Mouse (Mus musculus) heart, embryonic 11.5 days (tissue): ENCODE results near the gene Slc4a4. TPM values are rescaled to one million over a fixed set of nuclear protein-coding genes. Genes with fewer than 3 reads are reported as not detected.

Experiments
- ATAC-seq: fragments of 200-750 bp; cut with Nextera tagmentation; replicated peaks from 2 replicates; pipeline ENCODE4 v1.8.0; 2017; ENCODE audit warnings: moderate library complexity; ENCODE audit not compliant: insufficient number of reproducible peaks, low FRiP score, low TSS enrichment
- H3K27ac ChIP-seq: fragments of 300-500 bp; sonication (generic); 2 replicates; pipeline ENCODE4 v1.5.1; 2014; ENCODE audit warnings: mild to moderate bottlenecking, low read depth, low read length
- H3K27me3 ChIP-seq: fragments of 300-500 bp; sonication (generic); 2 replicates; pipeline ENCODE4 v1.6.1; 2014; ENCODE audit warnings: mild to moderate bottlenecking, low read length, mixed read lengths; ENCODE audit not compliant: control insufficient read depth, insufficient read depth
- H3K36me3 ChIP-seq: fragments of 300-500 bp; sonication (generic); 2 replicates; pipeline ENCODE4 v1.6.1; 2014; ENCODE audit warnings: mild to moderate bottlenecking, low read length, moderate library complexity, mixed read lengths; ENCODE audit not compliant: control insufficient read depth, insufficient read depth
- H3K4me1 ChIP-seq: fragments of 300-500 bp; sonication (generic); 2 replicates; pipeline ENCODE4 v1.6.1; 2014; ENCODE audit warnings: low read length; ENCODE audit not compliant: control insufficient read depth, insufficient read depth
- H3K4me2 ChIP-seq: fragments of 300-500 bp; sonication (generic); 2 replicates; pipeline ENCODE4 v1.6.1; 2014; ENCODE audit warnings: mild to moderate bottlenecking, moderate library complexity
- H3K4me3 ChIP-seq: fragments of 300-500 bp; sonication (generic); 2 replicates; pipeline ENCODE4 v1.5.1; 2014; ENCODE audit warnings: low read depth, low read length
- H3K9ac ChIP-seq: fragments of 300-500 bp; sonication (generic); 2 replicates; pipeline ENCODE4 v1.6.1; 2014; ENCODE audit warnings: mild to moderate bottlenecking, low read depth, low read length, moderate library complexity
- H3K9me3 ChIP-seq: fragments of 300-500 bp; sonication (generic); replicated peaks from 2 replicates; pipeline ENCODE4 v1.6.1; 2016; ENCODE audit warnings: low read length; ENCODE audit not compliant: control insufficient read depth
- WGBS: fragments of 180-500 bp; shearing (Covaris S2); extraction: QIAGEN DNeasy Blood & Tissue Kit; methylation state at CpG from one replicate; pipeline ENCODE4 v1.1.7; 2014; ENCODE audit not compliant: insufficient replicate concordance; 5-methylcytosine and 5-hydroxymethylcytosine counted together
- polyA plus RNA-seq: library from polyadenylated mRNA; unstranded; fragments of >200 nt; fragmentation: Nextera tagmentation; extraction: Ambion mirVana; gene quantifications from 2 replicates; pipeline ENCODE4 v1.2.1, GENCODE M21; 2014

Slc4a4 gene
- polyA plus RNA-seq, 1 experiment from 2014 or later: 3.4 TPM

DNA sequence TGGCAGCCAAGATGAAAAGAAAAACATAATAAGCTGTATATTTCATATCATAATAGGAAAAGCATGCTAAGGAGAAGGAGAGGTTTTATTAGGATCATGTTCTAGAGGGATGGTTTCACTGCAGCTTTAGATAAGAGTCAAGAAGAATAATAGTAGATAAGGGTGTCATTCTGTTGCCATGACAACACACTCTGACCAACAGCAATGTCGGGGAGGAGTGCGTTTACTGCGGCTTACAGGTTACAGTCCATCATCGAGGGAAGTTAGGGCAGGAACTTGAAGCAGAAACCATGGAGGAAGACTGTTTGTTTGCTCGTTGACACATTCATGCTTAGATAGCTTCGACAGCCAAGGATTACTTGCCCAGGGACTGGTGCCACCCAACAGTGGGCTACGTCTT, 85.7 kb downstream of the Slc4a4 start:
- WGBS: 41% methylated on average over 7 of the region's 7 CpGs
- Histone ChIP-seq H3K4me2 (no peak overlapping the region), H3K27ac (no peak overlapping the region), H3K9me3 (no peaks in the 10 kb centered on the region), H3K9ac (no peak overlapping the region), H3K4me3 (no peak overlapping the region), H3K36me3 (no peaks in the 10 kb centered on the region), H3K4me1 (peaks cover 4% of the 10 kb centered on the region; the same call in 1 of the 2 replicates), H3K27me3 (no peaks in the 10 kb centered on the region)
- ATAC-seq: no peak

DNA sequence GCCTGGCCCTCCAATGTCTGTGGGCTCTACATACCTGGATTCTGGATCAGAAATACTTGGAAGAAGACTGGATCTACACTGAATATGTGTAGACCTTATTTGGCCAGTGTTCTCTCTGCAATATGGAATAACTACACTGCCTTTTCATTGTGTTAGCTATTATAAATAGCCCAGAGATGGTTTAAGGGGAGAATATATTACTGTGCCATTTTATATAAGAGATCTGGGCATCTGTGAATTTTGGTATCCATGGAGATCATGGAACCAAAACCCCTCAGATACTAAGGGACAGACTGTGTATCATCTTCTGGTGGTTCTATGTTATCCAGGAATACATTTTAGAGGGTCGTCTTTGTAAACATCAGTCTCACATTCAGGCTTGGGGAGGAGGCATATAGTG, 86.5 kb downstream of the Slc4a4 start:
- Histone ChIP-seq H3K27me3 (no peaks in the 10 kb centered on the region), H3K9ac (no peak overlapping the region), H3K4me3 (no peak overlapping the region), H3K4me1 (peaks cover 4% of the 10 kb centered on the region; the same call in 1 of the 2 replicates), H3K4me2 (no peak overlapping the region), H3K27ac (no peak overlapping the region), H3K9me3 (no peaks in the 10 kb centered on the region), H3K36me3 (no peaks in the 10 kb centered on the region)
- ATAC-seq: no peak
- 79% methylated on average over 1 of the region's 1 CpGs for WGBS

- Histone ChIP-seq H3K4me2 (no peak overlapping the region), H3K4me1 (peaks cover 6% of the 10 kb centered on the region; the same call in 1 of the 2 replicates), H3K27ac (no peak overlapping the region), H3K4me3 (no peak overlapping the region), H3K9ac (no peak overlapping the region), H3K36me3 (no peaks in the 10 kb centered on the region), H3K9me3 (no peaks in the 10 kb centered on the region), H3K27me3 (no peaks in the 10 kb centered on the region)
- no peak for ATAC-seq
Observed at GRCm38 (mm10) chr5:88975694-88976093, 89.1 kb downstream of the Slc4a4 start.

DNA sequence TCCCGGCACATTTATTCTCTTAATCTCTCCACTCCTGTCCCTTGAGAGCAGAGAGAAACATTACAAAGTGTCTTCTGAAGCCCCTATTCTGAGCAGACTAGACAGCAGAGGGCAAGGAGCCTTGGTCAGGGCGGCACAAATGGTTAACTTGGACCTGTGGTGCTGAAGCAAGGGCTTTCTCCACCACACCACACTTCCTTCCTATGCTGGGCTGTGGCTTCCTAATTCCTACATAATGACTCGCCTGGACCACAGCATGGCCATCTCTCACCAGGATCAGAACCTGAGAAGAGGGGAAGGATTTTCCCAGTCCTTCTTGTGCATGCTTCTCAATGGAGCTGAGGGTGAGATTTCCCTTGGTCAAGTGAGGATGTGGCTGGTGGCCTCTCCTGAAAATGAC, 89.8 kb downstream of the Slc4a4 start:
- Histone ChIP-seq H3K9me3 (no peaks in the 10 kb centered on the region), H3K4me3 (no peak overlapping the region), H3K27me3 (no peaks in the 10 kb centered on the region), H3K4me2 (no peak overlapping the region), H3K36me3 (no peaks in the 10 kb centered on the region), H3K4me1 (peaks cover 11% of the 10 kb centered on the region), H3K9ac (no peak overlapping the region), H3K27ac (no peak overlapping the region)
- WGBS: 55% methylated on average over 3 of the region's 3 CpGs
- ATAC-seq: no peak

- H3K4me2 ChIP-seq: no peak overlapping the region
- H3K36me3 ChIP-seq: no peaks in the 10 kb centered on the region
- no peak overlapping the region for H3K9ac ChIP-seq
- ATAC-seq: no peak
- no peaks in the 10 kb centered on the region for H3K27me3 ChIP-seq
- no peaks in the 10 kb centered on the region for H3K9me3 ChIP-seq
- H3K4me3 ChIP-seq: no peak overlapping the region
- peak overlapping the region; percentile 59 for H3K27ac ChIP-seq
- 82% methylated on average over 4 of the region's 4 CpGs for WGBS
- peaks cover 16% of the 10 kb centered on the region for H3K4me1 ChIP-seq
Observed at GRCm38 (mm10) chr5:88980740-88981139, 94.1 kb downstream of the Slc4a4 start.

- H3K36me3 ChIP-seq: no peaks in the 10 kb centered on the region
- no peaks in the 10 kb centered on the region for H3K27me3 ChIP-seq
- peak overlapping the region; percentile 59 for H3K27ac ChIP-seq
- peak overlapping the region; percentile 43; the same call in 1 of the 2 replicates for H3K9ac ChIP-seq
- no peak; the same call in 1 of the 2 replicates for ATAC-seq
- no peak overlapping the region for H3K4me3 ChIP-seq
- no peaks in the 10 kb centered on the region for H3K9me3 ChIP-seq
- peak overlapping the region; percentile 22 for H3K4me2 ChIP-seq
- WGBS: 25% methylated on average over 8 of the region's 8 CpGs
- peaks cover 16% of the 10 kb centered on the region for H3K4me1 ChIP-seq
Observed at GRCm38 (mm10) chr5:88981243-88982014, 94.8 kb downstream of the Slc4a4 start.

GRCm38 (mm10) chr5:88982040-88982736, 95.6 kb downstream of the Slc4a4 start:
- Histone ChIP-seq H3K4me1 (peaks cover 16% of the 10 kb centered on the region), H3K4me3 (no peak overlapping the region), H3K9ac (no peak overlapping the region), H3K27me3 (no peaks in the 10 kb centered on the region), H3K9me3 (no peaks in the 10 kb centered on the region), H3K27ac (0 out of 2 replicates have a peak overlapping the region, but pooled peaks have one; percentile 54), H3K4me2 (peak overlapping the region; percentile 22), H3K36me3 (no peaks in the 10 kb centered on the region)
- WGBS: 58% methylated on average over 3 of the region's 3 CpGs
- no peak for ATAC-seq

- Histone ChIP-seq H3K27ac (no peak overlapping the region), H3K4me1 (peaks cover 16% of the 10 kb centered on the region), H3K36me3 (no peaks in the 10 kb centered on the region), H3K4me2 (no peak overlapping the region), H3K27me3 (no peaks in the 10 kb centered on the region), H3K9ac (no peak overlapping the region), H3K4me3 (no peak overlapping the region), H3K9me3 (no peaks in the 10 kb centered on the region)
- WGBS: 96% methylated on average over 2 of the region's 2 CpGs
- no peak for ATAC-seq
Observed at GRCm38 (mm10) chr5:88983170-88983569, 96.6 kb downstream of the Slc4a4 start.
